Comparison of ENCODE assay signal across 8 mouse cellular contexts in the genomic region with DNA sequence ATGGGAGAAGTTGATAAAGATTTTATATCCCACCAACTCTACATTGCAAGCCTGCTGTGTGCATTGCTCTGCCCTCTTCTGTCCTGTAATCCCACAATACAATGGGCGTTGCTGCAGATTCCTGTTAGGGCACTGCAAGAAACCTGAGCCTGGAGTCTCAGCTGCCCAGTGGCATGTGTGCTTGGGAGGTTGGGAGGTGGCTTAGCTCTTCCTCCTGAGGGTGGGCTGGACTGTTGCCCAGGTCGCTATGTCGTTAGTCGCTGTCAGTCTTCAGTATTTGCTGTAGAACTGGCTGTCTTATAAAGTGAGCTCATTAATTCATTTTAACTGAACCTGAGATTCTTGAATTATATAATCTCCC. TPM values are rescaled to one million over a fixed set of nuclear protein-coding genes. Genes with fewer than 3 reads are reported as not detected.
A peak's percentile ranks its signal among the peaks of the same experiment; 100 is the strongest.
DNase-seq lines count a peak whose midpoint lies in the region; ATAC-seq lines count a peak whose summit lies in the region.

No protein-coding gene starts in this region.

- peaks cover 11% of the 10 kb centered on the region for H3K36me3 ChIP-seq in forebrain, embryonic 10.5 days (replicated peaks)
- H3K36me3 ChIP-seq in forebrain, embryonic 15.5 days: no peaks in the 10 kb centered on the region

- WGBS in forebrain, embryonic 10.5 days: 18% methylated on average over 4 of the region's 4 CpGs
- WGBS in forebrain, embryonic 15.5 days: 8% methylated on average over 4 of the region's 4 CpGs

- H3K4me1 ChIP-seq in forebrain, embryonic 10.5 days: peaks cover 35% of the 10 kb centered on the region
- no peaks in the 10 kb centered on the region for H3K4me1 ChIP-seq in forebrain, embryonic 15.5 days

- H3K9ac ChIP-seq in forebrain, embryonic 15.5 days (replicated peaks): no peak overlapping the region

- peak; percentile 30 for DNase-seq in forebrain, embryonic 10.5 days (ENCODE audit: extremely low spot score, low spot score)
- DNase-seq in ES-CJ7 (ENCODE audit: low read depth, low spot score): peak; percentile 33
- peak; percentile 12 for DNase-seq in gastrocnemius, postnatal 25 days
- peak; percentile 57 for DNase-seq in lung, postnatal 25 days (ENCODE audit: low spot score)
- no peak for DNase-seq in testis, postnatal 10 days (ENCODE audit: low spot score)
- no peak for DNase-seq in frontal cortex, postnatal 36 days (ENCODE audit: low spot score in 2 of 2)

- no peaks in the 10 kb centered on the region for H3K9me3 ChIP-seq in forebrain, embryonic 10.5 days
- no peaks in the 10 kb centered on the region for H3K9me3 ChIP-seq in forebrain, embryonic 15.5 days

- no peak overlapping the region for H3K4me2 ChIP-seq in forebrain, embryonic 15.5 days (replicated peaks)

- ATAC-seq in forebrain, embryonic 15.5 days (replicated peaks): no peak
- ATAC-seq in erythroid progenitor cell, adult 5-6 weeks (replicated peaks; ENCODE audit: low FRiP score, poor library complexity, severe bottlenecking): no peak

- no peaks in the 10 kb centered on the region for H3K27me3 ChIP-seq in forebrain, embryonic 10.5 days (ENCODE audit: poor library complexity, severe bottlenecking)
- H3K27me3 ChIP-seq in forebrain, embryonic 15.5 days: no peaks in the 10 kb centered on the region

- peak overlapping the region; percentile 17 for H3K27ac ChIP-seq in forebrain, embryonic 10.5 days
- H3K27ac ChIP-seq in forebrain, embryonic 15.5 days (replicated peaks): no peak overlapping the region

- no peak overlapping the region for H3K4me3 ChIP-seq in forebrain, embryonic 10.5 days
- H3K4me3 ChIP-seq in forebrain, embryonic 15.5 days: no peak overlapping the region

RNA-seq across cellular contexts. Expression of gene Pawr, which starts 58.0 kb away (rescaled TPM):
- 12.7 and 14.7 TPM in 2 replicates for polyA plus RNA-seq in forebrain, embryonic 10.5 days (2016; fragmentation: Nextera tagmentation; extraction: Ambion mirVana)
- 2.8 and 2.9 TPM in 2 replicates for polyA plus RNA-seq in forebrain, embryonic 15.5 days (2015; fragmentation: Nextera tagmentation; extraction: Ambion mirVana)
- total RNA-seq in gastrocnemius, postnatal 25 days (2021): 1 to 10 TPM in 1 of 2 experiments, under 1 TPM in 1; 0.51 to 1.3 TPM
- total RNA-seq in erythroid progenitor cell, adult 5-6 weeks (2015; ENCODE audit: low replicate concordance): not detected in 2 replicates
- total RNA-seq in erythroid progenitor cell, adult 5-6 weeks (2017; ENCODE audit: low replicate concordance): 0.77 TPM in 1 of 2 replicates, not detected in the other

Comparison
In these comparisons a context has a peak if more than half of its experiments do, and no peak if none do; other contexts are left out.
1. DNase-seq: peak in forebrain, embryonic 10.5 days (single experiment), ES-CJ7 (single experiment), gastrocnemius, postnatal 25 days (single experiment) and lung, postnatal 25 days (single experiment); none in testis, postnatal 10 days (single experiment) and frontal cortex, postnatal 36 days (0 of 2).